In genomic region chr13:28718169-28718867, GRCm38 (mm10) we compare ENCODE assay signal across 8 mouse cellular contexts.
DNase-seq lines count a peak whose midpoint lies in the region; ATAC-seq and TF ChIP-seq lines count a peak whose summit lies in the region.

No protein-coding gene starts in this region.

- no peak overlapping the region for H3K4me3 ChIP-seq in C2C12 (ENCODE audit: insufficient read depth, poor library complexity, severe bottlenecking)
- H3K4me3 ChIP-seq in brown adipose tissue, adult 24 weeks (ENCODE audit: insufficient read depth, low read depth, low read length) = no peak overlapping the region
- H3K4me3 ChIP-seq in kidney, embryonic 14.5 days (ENCODE audit: low read length) = no peak overlapping the region

- 0 out of 2 replicates have a peak overlapping the region, but pooled peaks have one; percentile 6 for H3K27ac ChIP-seq in brown adipose tissue, adult 24 weeks (replicated peaks; ENCODE audit: low read depth, low read length)
- H3K27ac ChIP-seq in kidney, embryonic 14.5 days (ENCODE audit: low read depth, low read length) = peak overlapping the region; percentile 78

- peak; percentile 71 for DNase-seq in heart, adult 8-10 months (ENCODE audit: low spot score)
- DNase-seq in thymus, postnatal 4 days = peak; percentile 34
- no peak for DNase-seq in frontal cortex, postnatal 25 days (ENCODE audit: low spot score in 2 of 2)
- no peak for DNase-seq in right cerebral cortex, adult 18-20 months

- no peak overlapping the region for H3K4me2 ChIP-seq in kidney, embryonic 14.5 days (replicated peaks; ENCODE audit: low read depth, low read length)

- no peak overlapping the region for H3ac ChIP-seq in C2C12 (ENCODE audit: control insufficient read depth, insufficient read length, low read depth)

- 9% methylated on average over 11 of the region's 11 CpGs for WGBS in kidney, embryonic 14.5 days

- H3K79me3 ChIP-seq in C2C12 (ENCODE audit: low read depth) = peaks cover 6% of the 10 kb centered on the region

- no peak for TF ChIP-seq CTCF in C2C12 (IDR thresholded peaks at IDR 0.05; ENCODE audit: control insufficient read depth, insufficient read depth, insufficient read length)

- no peak overlapping the region for H3K9ac ChIP-seq in kidney, embryonic 14.5 days (ENCODE audit: low read depth, low read length)

- H3K9me3 ChIP-seq in kidney, embryonic 14.5 days (ENCODE audit: control insufficient read depth, low read length) = no peaks in the 10 kb centered on the region

- no peaks in the 10 kb centered on the region for H3K36me3 ChIP-seq in C2C12 (ENCODE audit: control insufficient read depth, insufficient read depth)
- H3K36me3 ChIP-seq in kidney, embryonic 14.5 days (ENCODE audit: control insufficient read depth, insufficient read depth, low read length) = no peaks in the 10 kb centered on the region

- H3K79me2 ChIP-seq in C2C12 (ENCODE audit: control insufficient read depth, insufficient read depth) = peaks cover 35% of the 10 kb centered on the region

- peak; percentile 93 for ATAC-seq in kidney, embryonic 14.5 days (ENCODE audit: low FRiP score, low TSS enrichment)
- 0 out of 2 replicates have a peak, but pooled peaks have one; percentile 14 for ATAC-seq in megakaryocyte progenitor cell, adult 5-6 weeks (replicated peaks; ENCODE audit: poor library complexity)

- peaks cover 20% of the 10 kb centered on the region for H3K4me1 ChIP-seq in brown adipose tissue, adult 24 weeks (ENCODE audit: control insufficient read depth, insufficient read depth, insufficient read length, low read length)
- peaks cover 29% of the 10 kb centered on the region; the same call in 1 of the 2 replicates for H3K4me1 ChIP-seq in kidney, embryonic 14.5 days (ENCODE audit: control insufficient read depth, insufficient read depth, low read length)

- H3K27me3 ChIP-seq in C2C12 (ENCODE audit: control insufficient read depth, insufficient read depth, insufficient read length) = no peaks in the 10 kb centered on the region
- H3K27me3 ChIP-seq in kidney, embryonic 14.5 days (ENCODE audit: control insufficient read depth, insufficient read depth, low read length) = no peaks in the 10 kb centered on the region

TF ChIP-seq in C2C12, 6 proteins besides CTCF, POLR2A, EP300 and RAD21:
- TF ChIP-seq MYOD1 (IDR thresholded peaks at IDR 0.05; ENCODE audit: control insufficient read depth, insufficient read length, low read depth) = peak; percentile 90
- peak; percentile 86 for TF ChIP-seq USF1 (IDR thresholded peaks at IDR 0.05; ENCODE audit: low read depth)
- TF ChIP-seq MYOG (IDR thresholded peaks at IDR 0.05; ENCODE audit: control insufficient read depth, extremely low read depth, insufficient read length) = no peak

Comparison
In these comparisons a context has a peak if more than half of its experiments do, and no peak if none do; other contexts are left out.
1. DNase-seq: peak in heart, adult 8-10 months (single experiment) and thymus, postnatal 4 days (single experiment); none in frontal cortex, postnatal 25 days (0 of 2) and right cerebral cortex, adult 18-20 months (single experiment).